Mouse (Mus musculus): ENCODE results near the gene Lyrm7. TPM values are rescaled to one million over a fixed set of nuclear protein-coding genes. Genes with fewer than 3 reads are reported as not detected.
"Not testable (repeated sequence)": the region's sequence is repeated elsewhere in the genome, so short reads cannot be mapped to it uniquely, and the experiment has no call there.

The Lyrm7 gene
- polyA plus RNA-seq, 1 experiment, result 0.15 TPM

- H3K36me3 ChIP-seq (ENCODE audit: control insufficient read depth, insufficient read depth, low read length), result peaks cover 7% of the 10 kb centered on the region; the same call in 1 of the 2 replicates
- H3K27ac ChIP-seq (ENCODE audit: insufficient read depth, low read depth, low read length), result peak overlapping the region; percentile 44
- TF ChIP-seq CTCF (IDR thresholded peaks at IDR 0.05; ENCODE audit: extremely low read depth, insufficient read length, insufficient replicate concordance, low read depth, low read length), result no peak
- TF ChIP-seq POLR2A (IDR thresholded peaks at IDR 0.05; ENCODE audit: low read depth, low read length), result no peak; the same call in 1 of the 2 replicates
- WGBS, result 55% methylated on average over 4 of the region's 4 CpGs
- no peaks in the 10 kb centered on the region for H3K27me3 ChIP-seq (ENCODE audit: control insufficient read depth, insufficient read depth, low read length)
- peaks cover 26% of the 10 kb centered on the region; the same call in 1 of the 2 replicates for H3K4me1 ChIP-seq (ENCODE audit: control insufficient read depth, insufficient read depth, insufficient read length, low read length)
- peak overlapping the region; percentile 66; the same call in 1 of the 2 replicates for H3K4me3 ChIP-seq (ENCODE audit: low read depth, low read length)
These were observed 43.4 kb upstream of the Lyrm7 start for GRCm38 (mm10) chr11:54903940-54904706.

- Histone ChIP-seq H3K27ac (ENCODE audit: insufficient read depth, low read depth, low read length) (peak overlapping the region; percentile 57), H3K27me3 (ENCODE audit: control insufficient read depth, insufficient read depth, low read length) (no peaks in the 10 kb centered on the region), H3K4me1 (ENCODE audit: control insufficient read depth, insufficient read depth, insufficient read length, low read length) (peaks cover 26% of the 10 kb centered on the region; the same call in 1 of the 2 replicates), H3K4me3 (ENCODE audit: low read depth, low read length) (peak overlapping the region; percentile 66), H3K36me3 (ENCODE audit: control insufficient read depth, insufficient read depth, low read length) (peaks cover 4% of the 10 kb centered on the region; the same call in 1 of the 2 replicates)
- 81% methylated on average over 5 of the region's 5 CpGs for WGBS
- TF ChIP-seq CTCF (IDR thresholded peaks at IDR 0.05; ENCODE audit: extremely low read depth, insufficient read length, insufficient replicate concordance, low read depth, low read length), result no peak
- TF ChIP-seq POLR2A (IDR thresholded peaks at IDR 0.05; ENCODE audit: low read depth, low read length), result no peak
These were observed 42.6 kb upstream of the Lyrm7 start for GRCm38 (mm10) chr11:54903339-54903738.

- H3K27ac ChIP-seq (ENCODE audit: insufficient read depth, low read depth, low read length), result peak within 1 kb of the TSS; percentile 57
These were observed 41.9 kb upstream of the Lyrm7 start, which contains the start of gene Gpx3 for GRCm38 (mm10) chr11:54902333-54903323. Gene Gpx3 (plus strand): TSS chr11:54902453.

GRCm38 (mm10) chr11:54899657-54900056, 38.9 kb upstream of the Lyrm7 start:
- H3K4me3 ChIP-seq (ENCODE audit: low read depth, low read length), result no peak overlapping the region
- 56% methylated on average over 4 of the region's 4 CpGs for WGBS

More at GRCm38 (mm10) chr11:54902333-54903323, 41.9 kb upstream of the Lyrm7 start, which contains the start of gene Gpx3:
- WGBS, result 14% methylated on average over 45 of the region's 45 CpGs
- Histone ChIP-seq H3K4me3 (ENCODE audit: low read depth, low read length) (peak within 1 kb of the TSS; percentile 66), H3K36me3 (ENCODE audit: control insufficient read depth, insufficient read depth, low read length) (peaks cover under 1% of the 10 kb centered on the region; the same call in 1 of the 2 replicates), H3K4me1 (ENCODE audit: control insufficient read depth, insufficient read depth, insufficient read length, low read length) (peaks cover 26% of the 10 kb centered on the region; the same call in 1 of the 2 replicates), H3K27me3 (ENCODE audit: control insufficient read depth, insufficient read depth, low read length) (no peaks in the 10 kb centered on the region)
- TF ChIP-seq CTCF (IDR thresholded peaks at IDR 0.05; ENCODE audit: extremely low read depth, insufficient read length, insufficient replicate concordance, low read depth, low read length) (no peak), POLR2A (IDR thresholded peaks at IDR 0.05; ENCODE audit: low read depth, low read length) (peak; percentile 49)

GRCm38 (mm10) chr11:54897470-54897869, 36.8 kb upstream of the Lyrm7 start:
- Histone ChIP-seq H3K4me1 (ENCODE audit: control insufficient read depth, insufficient read depth, insufficient read length, low read length) (no peaks in the 10 kb centered on the region), H3K27me3 (ENCODE audit: control insufficient read depth, insufficient read depth, low read length) (no peaks in the 10 kb centered on the region), H3K36me3 (ENCODE audit: control insufficient read depth, insufficient read depth, low read length) (no peaks in the 10 kb centered on the region), H3K4me3 (ENCODE audit: low read depth, low read length) (no peak overlapping the region), H3K27ac (ENCODE audit: insufficient read depth, low read depth, low read length) (no peak overlapping the region)
- WGBS, result 58% methylated on average over 5 of the region's 5 CpGs
- TF ChIP-seq POLR2A (IDR thresholded peaks at IDR 0.05; ENCODE audit: low read depth, low read length) (no peak), CTCF (IDR thresholded peaks at IDR 0.05; ENCODE audit: extremely low read depth, insufficient read length, insufficient replicate concordance, low read depth, low read length) (no peak)

More at GRCm38 (mm10) chr11:54899657-54900056, 38.9 kb upstream of the Lyrm7 start:
- Histone ChIP-seq H3K4me1 (ENCODE audit: control insufficient read depth, insufficient read depth, insufficient read length, low read length) (peaks cover 7% of the 10 kb centered on the region; the same call in 1 of the 2 replicates), H3K27me3 (ENCODE audit: control insufficient read depth, insufficient read depth, low read length) (no peaks in the 10 kb centered on the region), H3K36me3 (ENCODE audit: control insufficient read depth, insufficient read depth, low read length) (no peaks in the 10 kb centered on the region), H3K27ac (ENCODE audit: insufficient read depth, low read depth, low read length) (no peak overlapping the region)
- TF ChIP-seq CTCF (IDR thresholded peaks at IDR 0.05; ENCODE audit: extremely low read depth, insufficient read length, insufficient replicate concordance, low read depth, low read length) (no peak), POLR2A (IDR thresholded peaks at IDR 0.05; ENCODE audit: low read depth, low read length) (no peak)

- WGBS, result 68% methylated on average over 3 of the region's 3 CpGs
- H3K27ac ChIP-seq (ENCODE audit: insufficient read depth, low read depth, low read length); H3K4me1 ChIP-seq (ENCODE audit: control insufficient read depth, insufficient read depth, insufficient read length, low read length); H3K27me3 ChIP-seq (ENCODE audit: control insufficient read depth, insufficient read depth, low read length); H3K4me3 ChIP-seq (ENCODE audit: low read depth, low read length); H3K36me3 ChIP-seq (ENCODE audit: control insufficient read depth, insufficient read depth, low read length): not testable (repeated sequence)
These were observed 35.9 kb upstream of the Lyrm7 start for GRCm38 (mm10) chr11:54896646-54897045.
